Mouse (Mus musculus): ENCODE results near the gene Pex5.
A peak's percentile ranks its signal among the peaks of the same experiment; 100 is the strongest.
"Not testable (repeated sequence)": the region's sequence is repeated elsewhere in the genome, so short reads cannot be mapped to it uniquely, and the experiment has no call there.

Pex5 gene

DNA sequence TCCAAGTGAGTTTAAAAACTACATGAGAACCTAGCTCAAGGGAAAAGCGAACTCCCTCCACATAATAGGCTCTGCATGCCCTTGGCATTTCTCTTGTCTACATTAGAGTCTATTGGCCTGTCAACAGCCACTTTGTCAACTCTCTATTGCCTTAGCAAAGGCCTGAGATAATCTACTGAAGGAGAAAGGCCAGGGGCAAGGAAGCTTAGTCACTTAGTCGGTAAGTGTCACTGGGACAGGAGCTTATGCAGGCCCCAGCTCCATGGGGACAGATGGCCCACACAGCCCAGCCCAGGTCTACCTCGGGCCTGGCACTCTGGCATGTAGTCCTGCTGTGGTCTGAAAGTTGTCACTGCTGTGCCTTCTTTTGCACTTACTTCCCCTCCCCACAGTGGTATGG is 11.7 kb upstream of the Pex5 start:
- no peak for DNase-seq

DNA sequence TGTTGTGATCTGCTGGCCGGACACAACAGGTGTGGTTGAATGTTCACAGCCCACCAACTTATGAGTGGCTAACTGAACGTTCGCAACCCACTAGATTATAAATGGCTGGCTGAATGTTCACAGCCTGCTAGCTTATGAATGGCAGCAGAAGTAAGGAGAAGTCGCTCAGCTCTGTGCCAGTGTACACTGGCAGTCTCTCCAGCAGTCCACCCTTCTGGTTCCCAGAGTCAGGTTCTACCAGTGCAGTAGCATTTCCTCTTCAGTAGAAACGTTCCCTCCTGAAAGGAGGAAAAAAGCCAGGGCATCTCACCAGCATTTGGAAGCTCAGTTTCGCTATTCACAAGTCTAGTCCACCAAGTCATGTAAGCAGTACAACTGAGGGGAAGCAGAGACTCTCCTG is 10.7 kb upstream of the Pex5 start:
- DNase-seq, result no peak

DNA sequence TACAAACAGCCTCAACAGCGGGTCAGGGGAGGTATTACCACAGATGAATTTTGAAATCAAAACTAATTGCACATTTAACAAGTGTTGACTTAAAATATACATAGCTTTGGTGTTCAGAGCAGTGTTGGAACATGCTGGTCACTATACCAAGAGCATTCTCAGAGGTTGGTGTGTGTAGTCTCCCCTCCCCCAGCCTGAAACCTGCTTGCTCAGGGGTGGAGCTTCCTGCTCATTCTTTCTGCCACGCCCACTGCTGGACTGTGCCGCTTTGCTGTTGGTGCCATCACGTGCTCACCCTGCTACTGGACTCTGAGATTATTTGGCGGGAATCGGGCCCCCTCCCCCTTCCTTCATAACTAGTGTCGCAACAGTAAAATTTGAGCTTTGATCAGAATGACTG is 10.2 kb upstream of the Pex5 start:
- DNase-seq, result not testable (repeated sequence)

DNA sequence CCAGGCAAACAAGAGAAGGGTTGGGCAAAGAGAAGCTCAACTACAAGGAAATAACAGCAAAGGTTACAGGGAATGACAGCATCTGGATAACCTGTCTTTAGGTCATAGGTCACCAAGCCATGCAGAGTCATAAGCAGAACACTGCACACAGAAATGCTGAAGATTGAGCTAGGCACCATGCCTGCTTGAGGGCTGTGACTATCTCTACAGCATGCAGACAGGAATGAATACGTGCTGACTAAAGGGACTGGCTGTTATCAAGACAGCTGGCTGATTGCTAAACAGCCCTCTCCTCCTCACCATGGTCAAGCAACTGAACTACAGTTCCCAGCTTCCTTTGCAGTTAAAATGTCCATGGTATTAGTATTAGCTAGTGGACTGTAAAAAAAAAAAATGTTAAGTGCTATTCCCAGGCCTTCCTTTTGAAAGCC is 9.2 kb upstream of the Pex5 start:
- no peak for DNase-seq

DNA sequence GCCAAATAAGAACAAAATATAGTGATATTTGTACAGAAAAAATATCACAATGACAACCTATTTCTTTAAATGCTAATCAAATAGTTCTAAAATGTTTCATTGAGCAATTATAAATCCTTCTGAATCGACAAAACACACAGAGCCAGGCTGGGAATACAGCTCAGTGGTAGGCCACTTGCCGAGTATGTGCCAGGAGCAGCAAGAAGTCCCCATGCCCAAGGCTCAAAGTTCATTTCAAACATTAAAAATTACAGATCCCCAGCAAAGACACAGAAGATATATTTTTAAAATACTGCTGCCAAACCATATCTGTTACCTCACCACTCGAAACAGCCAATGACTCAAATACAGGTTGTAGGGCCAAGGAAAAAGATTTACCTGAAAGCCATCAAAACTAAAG is 3.8 kb upstream of the Pex5 start:
- no peak for DNase-seq

DNA sequence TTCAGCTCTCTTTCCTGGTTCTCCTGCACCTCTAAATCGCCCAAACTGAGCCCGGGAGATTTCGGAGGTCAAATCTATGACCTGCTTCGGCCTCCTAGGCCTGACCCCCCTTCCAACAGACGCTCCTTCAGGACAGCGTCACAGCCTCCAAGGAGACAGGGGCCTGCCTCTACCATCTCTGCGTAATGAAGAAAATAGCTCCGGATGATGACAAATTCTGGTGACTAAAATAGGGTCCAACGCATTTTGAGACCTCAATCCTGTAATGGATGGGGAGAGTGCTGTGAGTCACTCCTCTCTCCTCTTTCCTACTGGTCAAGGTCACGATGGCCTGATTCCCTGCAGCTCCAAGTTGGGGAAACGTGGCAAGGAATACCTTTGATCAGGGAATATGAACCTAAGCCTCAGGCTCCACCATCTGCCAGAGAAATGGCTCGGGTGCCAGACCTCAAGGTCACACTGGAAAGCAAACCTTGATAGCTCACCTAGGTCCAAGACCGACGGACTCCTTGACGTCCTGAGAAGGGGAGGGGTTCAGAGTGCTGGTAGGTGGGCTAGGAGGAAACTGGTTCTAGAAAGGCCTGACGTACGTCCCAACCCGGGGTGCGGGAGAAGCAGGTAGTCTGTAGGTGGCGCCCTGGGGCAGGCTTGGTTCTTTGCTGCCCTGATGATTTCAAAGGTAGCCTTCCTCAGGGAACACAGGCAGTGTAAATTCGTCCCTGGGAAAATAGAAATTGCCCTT is 651 bp upstream of the Pex5 start:
- peak; percentile 88 for DNase-seq

DNA sequence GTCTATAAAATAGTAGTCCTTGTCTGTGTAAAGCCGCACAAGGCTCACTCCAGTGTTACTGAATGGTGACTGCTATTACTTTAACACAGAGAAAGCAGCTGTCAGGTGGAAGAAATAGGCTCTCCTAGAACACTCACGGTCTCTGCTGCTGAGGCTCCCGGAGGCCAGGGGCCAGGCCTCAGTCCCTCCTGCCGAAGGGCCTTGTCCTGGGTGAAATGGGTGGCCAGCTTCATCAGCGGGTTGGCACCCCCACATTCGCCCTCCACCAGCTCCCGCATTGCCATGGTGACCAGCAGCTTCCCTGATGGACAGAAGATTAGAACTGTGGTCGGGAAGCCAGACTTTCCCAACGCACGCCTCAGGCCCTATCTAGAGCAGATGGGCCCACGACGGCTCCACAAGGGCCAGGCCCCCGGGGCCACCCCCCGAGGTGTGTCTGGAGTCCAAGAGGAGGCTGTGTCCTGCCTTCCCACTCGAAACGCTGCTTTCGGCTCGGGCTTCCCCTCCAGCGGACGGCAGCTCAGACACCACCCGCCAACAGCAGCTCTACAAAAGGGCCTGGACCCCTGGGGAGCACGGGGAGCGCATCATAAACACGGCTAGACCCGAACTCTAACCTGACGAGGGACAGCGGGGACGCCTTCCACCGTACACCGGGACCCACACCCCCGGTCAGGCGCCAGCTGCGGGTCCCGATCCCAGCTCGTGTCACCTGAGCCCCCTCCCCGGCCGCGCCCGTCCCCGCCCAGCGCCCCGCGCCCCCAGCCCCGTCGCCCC is 529 bp downstream of the Pex5 start:
- DNase-seq, result peak; percentile 69

DNA sequence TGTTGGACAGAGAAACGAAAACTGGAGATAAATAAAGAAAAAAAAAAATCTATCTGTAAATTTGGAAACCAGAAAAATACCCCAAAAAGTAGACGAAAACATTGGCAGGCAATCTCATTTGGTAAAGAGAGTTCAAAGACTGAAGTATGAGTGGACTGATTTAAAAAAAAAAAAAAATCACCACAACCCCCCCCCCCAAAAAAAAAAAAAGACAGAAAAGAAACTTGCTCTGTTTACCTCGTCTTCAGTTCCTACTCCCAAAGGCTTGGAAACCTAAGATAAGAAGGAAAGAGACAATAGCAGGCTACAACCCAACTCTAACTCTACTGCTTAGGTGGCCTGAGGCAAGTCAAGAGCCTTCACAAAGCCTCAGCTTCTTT is 1.1 kb downstream of the Pex5 start:
- DNase-seq, result no peak

DNA sequence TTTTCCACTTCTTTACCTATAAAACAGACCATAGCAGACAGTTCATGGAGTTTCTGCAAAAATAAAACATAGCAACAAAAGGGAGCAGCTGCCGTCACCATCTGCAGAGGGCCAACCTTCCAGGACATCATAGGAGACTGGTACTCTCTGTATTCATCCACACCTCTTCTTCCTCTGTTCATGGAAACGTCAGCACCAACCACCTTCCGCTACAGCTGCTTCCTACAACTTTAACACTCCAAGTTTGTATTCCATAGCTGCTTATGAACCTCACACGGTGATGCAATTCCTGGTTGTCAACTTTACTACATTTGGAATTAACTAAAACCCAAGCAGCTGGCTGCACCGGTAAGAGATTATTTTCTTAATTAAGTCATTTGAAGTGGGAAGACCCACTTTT is 6.5 kb downstream of the Pex5 start:
- DNase-seq, result no peak

DNA sequence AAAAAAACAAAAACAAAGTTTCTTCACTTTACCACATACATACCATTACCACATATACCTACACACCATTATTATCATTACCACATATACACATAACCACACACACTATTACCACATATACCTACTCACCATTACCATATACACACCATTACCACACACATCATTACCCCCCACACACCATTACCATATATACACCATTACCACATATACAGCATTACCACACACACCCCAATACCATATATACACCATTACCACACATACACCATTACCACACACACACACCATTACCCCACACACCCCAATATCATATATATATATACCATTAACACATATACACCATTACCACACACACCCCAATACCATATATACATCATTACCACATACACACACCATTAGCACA is 7.7 kb downstream of the Pex5 start:
- DNase-seq, result no peak

DNA sequence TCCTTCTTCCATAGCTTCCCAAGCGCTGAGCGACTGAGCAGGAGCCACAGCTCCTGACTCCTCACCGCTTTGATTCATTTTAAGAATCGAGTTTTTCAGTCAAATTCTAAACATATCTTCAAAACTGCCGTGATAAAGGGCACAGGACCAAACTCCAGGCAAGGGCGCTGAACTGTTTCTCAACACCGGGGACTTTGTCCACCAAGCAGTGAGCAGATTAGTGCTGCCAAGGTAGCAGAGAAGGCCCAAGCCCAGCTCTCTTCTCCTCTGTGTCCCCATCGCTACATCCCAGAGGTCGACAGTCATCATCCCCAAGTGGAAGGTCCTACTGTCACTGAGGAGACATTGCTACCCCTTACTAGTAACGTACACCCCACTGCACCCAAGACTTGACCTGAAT is 8.5 kb downstream of the Pex5 start:
- DNase-seq, result no peak

DNA sequence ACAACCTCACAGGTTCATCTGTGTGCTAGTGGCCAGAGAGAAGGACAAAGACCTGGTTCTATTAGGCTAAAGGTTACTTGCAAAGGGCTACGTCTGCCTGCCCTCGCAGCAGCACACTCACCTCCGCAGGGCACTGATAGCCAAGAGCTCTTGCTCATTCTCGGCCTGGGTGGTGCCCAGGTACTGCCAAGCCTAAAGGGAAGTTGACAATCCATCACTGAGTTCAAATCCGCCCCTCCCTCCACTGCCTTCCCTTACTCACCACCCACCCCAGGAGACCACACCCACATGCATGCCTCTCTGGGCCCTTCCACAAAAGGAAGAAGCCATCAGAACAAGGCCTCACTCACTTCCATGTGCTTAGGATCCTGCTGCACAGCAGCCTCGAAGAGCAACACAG is 15.1 kb downstream of the Pex5 start:
- no peak for DNase-seq

DNA sequence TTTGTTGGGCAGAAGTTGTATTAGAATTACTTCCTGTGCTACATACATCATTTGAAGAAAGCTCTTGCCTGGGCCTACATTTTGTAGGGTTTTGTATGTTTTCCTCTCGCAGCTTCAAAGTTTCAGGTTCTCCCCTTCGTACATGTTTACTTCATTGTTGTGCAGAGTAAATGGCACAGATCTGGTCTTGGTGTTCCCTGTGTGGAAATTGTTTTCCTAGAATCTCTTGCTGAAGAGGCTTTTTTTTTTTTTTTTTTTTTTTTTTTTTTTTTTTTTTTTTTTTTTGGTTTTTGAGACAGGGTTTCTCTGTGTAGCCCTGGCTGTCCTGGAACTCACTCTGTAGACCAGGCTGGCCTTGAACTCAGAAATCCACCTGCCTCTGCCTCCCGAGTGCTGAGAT is 19.9 kb downstream of the Pex5 start:
- DNase-seq, result not testable (repeated sequence)

DNA sequence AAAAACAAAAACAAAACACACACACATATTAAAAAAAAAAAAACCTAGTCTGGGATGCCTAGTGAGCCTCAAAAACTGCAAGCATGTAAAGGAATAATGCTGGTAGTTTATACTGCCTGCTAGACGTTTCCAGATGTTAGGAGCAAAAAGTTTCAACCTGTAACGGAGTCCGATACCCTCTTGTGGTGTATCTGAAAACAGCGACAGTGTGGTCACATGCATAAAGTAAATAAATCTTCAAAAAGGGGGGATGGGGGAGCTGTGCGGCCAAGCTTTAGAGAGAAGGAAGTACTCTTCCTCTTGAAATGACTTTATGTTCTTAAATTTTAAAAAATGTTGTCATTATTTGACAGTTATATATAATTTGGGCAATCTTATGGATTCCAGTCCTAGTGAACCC is 34.7 kb downstream of the Pex5 start:
- DNase-seq, result no peak

DNA sequence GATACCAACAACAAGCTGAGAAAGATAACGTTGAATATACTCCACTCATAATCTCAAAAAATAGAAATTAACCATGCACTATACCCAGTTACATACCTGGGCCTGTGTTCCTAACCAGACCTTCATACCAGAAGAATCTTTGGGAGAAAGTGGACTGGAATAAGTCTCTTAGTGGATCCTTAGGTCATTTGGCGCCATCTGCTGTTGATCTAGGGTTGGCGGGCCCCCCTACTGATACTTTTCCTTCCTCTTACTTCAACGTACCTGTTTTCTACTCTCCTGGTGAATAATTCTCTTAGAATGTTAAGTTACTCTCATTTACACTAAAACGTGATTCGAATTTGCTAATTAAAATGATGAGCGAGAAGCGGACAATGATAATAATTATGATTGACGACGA is 35.5 kb downstream of the Pex5 start:
- DNase-seq, result no peak

DNA sequence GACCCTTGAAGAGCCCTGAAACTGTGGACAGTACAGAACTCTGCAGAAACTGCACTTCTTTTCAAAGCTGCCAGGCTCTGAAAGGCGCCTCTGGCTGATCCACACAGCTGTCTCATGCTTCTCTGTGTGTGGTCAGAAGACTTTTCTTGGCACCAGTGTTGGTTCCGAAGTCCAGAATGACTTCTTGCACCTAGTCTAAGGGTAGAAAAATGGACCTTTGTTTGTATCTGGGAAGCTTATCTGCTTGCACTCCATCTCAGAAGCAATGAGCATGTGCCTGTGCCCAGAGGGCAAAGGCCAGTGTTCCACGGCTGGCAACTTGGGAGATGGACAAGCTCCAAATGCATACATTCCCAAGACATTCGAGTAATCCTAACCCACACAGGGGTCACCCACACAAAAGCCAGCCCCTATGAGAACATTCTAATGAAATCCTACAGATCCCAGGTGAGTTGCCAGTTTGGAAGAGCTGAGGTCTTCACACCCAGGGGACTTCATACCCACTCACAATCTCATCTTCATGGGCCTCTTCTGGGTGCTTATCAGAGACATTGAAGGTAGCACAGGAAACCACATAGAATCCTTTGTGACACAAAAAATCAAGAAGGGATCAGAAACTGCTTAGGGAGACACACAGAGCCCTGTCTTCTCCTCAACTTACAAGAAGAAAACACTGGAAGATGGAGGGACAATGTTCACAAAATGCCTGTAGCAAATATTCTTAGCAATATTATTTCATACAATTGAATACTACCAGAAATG is 37.2 kb downstream of the Pex5 start:
- no peak for DNase-seq

DNA sequence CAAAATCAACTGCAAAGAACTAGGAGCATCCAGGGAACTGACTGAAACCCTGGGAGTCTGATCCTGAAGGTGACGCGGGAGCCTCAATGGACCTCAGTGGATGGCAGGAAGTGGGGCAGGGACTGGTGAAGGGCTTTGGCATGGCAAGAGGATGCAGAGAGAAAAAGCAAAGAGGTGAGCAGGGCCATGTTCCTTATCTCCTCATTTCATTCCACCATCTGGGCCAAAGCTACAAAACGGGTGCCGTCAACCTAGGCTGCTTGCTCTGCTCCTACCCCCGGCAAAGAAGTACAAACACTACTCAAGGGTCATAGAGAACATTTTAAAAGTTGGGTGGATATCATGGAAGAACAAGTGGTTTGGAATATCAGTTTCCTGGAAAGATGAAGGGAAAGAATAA is 38.6 kb downstream of the Pex5 start:
- no peak for DNase-seq

DNA sequence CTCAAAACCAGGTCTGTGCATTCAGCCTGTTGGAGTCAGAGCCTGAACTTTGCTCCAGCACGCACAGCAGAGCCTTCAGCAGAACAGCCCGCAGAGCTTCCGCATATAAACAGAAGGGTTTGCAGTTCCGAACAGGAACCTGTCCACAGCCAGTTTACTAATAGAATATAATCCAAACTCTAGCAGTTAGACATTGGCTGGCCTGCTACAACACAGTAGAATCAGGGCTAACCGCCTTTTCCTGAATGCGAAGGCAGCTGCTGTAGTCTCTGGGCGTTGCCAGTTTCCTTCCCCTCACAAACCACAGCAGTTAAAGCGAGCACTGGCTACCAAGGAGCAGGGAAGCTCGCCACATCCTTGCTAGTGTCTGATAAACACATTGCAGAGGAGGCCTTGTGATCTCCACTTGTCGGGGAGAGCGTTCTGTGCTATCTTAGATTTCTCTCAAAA is 39.4 kb downstream of the Pex5 start:
- no peak for DNase-seq

DNA sequence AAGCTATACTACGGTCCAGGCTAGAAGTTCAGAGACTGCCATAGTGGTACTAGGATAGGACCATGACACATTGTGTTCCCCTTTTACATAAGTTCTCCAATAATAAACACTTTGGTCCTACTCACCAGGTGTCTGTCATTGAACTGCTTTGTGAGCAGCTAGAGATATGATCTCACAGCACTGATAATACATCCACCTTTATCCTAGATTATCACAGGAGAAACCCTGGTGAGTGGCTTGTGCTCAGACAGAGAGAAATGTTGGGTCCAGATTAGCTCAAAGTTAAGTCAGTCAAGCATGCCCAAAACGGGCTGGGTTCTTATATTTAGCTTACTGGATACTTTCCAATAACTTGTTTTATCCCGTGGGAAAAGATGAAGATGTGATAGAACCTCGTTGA is 40.2 kb downstream of the Pex5 start:
- DNase-seq, result no peak

DNA sequence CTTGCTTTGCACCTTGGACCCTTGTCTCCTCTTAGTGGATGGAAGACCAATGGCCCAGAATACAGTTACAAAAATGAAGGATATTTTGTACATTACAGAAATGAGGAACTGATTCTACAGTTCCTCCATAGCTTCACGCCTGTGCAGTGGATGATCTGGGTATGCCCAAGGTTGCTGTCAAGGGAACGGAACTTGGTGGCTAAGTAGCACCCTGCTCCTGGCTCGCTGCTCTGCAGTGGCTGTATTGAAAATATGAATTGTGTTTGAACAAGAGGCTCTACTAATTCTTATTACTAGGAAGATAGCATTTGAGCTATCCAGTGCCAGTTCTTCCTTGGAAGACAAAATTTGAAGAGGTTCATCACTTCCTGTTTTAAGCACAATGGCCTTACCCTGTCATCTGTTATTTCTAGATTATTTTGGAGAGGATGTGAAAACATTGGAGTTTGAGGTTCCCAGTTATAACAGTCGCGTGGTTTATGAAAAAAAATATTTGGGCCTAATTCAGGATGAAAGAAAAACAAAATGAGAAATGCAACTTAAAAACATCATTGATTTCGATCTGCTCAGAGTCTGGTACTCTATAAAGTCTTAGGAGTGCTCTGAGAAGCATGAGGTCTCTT is 41.2 kb downstream of the Pex5 start:
- DNase-seq, result no peak

DNA sequence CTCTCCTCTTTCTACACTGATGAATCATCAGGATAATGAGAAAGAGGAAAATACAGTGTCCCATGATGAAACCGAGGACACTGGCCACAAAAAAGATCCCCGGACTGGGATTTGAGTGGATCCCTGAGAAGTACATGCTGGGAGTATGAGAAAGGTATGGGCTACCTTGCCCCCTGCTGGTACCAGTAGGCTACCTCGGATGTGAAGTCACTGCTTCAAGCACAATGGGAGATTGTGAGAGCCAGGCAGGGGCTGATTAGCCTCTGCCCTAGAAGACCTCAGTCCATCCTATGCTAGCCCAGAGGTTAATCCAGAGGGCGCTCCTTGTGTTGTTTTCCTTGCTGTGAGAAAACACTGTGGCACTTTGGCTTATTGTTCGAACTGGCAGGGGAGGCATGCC is 50.5 kb downstream of the Pex5 start:
- no peak for DNase-seq

DNA sequence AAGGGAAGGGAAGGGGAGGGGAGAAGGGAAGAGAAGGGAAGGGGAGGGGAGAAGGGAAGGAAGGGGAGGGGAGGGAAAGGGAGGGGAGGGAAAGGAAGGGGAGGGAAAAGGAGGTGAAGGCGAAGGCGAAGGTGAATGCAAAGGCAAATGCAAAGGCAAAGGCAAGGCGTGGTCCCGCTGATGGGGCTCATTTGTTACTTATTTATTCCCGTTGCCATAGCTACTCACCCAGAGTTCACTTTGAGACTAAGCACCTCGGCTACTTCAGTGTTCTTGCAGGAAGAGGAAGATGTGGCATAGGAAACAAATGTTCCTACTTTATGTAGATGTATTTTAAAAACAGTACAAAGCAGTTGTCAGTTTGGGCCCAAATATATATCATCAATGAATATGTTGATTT is 54.3 kb downstream of the Pex5 start:
- no peak for DNase-seq

DNA sequence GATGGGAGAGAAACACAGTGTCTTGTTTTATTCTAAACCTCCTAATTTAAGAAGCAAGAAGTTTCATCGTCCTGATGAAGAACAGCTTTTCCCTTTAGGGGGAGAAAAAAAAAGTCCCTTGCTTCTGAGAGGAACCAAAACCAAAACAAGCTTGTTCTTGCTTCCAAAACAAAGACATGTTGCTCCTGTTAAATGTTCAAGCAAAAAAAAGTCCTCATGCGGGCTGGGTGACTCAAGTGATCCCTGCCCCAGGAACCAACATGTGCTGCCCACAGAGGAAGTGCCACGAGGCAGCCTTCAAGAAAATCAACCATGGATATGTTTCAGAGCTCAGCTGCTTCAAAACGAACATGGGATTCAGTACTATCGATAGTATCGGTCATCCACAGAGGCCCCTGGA is 55.9 kb downstream of the Pex5 start:
- no peak for DNase-seq

All from cerebellum, adult 11 months (tissue).